Comparison of ENCODE assay signal across 9 mouse cellular contexts in the genomic region with DNA sequence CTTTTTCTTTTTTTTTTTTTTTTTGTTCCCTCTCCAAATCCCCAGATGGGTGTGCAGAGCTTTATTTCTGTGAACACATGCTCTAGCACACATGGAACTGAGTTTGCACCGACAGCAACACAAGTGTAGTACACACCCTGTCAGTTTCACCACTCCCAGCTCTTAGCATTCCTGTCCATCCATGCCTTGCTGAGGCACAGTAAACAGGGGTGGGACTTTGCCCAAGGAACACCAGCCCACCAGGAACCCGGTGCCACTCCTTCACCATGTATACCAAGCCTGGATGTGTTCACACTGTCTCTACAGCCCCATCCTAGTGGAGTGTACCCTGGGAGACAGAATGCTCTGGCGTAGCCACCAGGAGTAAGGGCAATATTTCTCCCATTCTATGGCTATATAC. TPM values are rescaled to one million over a fixed set of nuclear protein-coding genes. Genes with fewer than 3 reads are reported as not detected.
A peak's percentile ranks its signal among the peaks of the same experiment; 100 is the strongest.
DNase-seq lines count a peak whose midpoint lies in the region; ATAC-seq and TF ChIP-seq lines count a peak whose summit lies in the region.
"Had no signal": no experiment of that assay in that cellular context is flagged by ENCODE, and none has a peak within 500 bp of the region (broad histone marks: within the 10 kb centered on the region; RNA-seq: fewer than 3 reads in every experiment).

No protein-coding gene starts in this region.

- no peak for ATAC-seq in liver, embryonic 13.5 days (ENCODE audit: low read depth)
- ATAC-seq in liver, postnatal 0 days, result no peak

- peak overlapping the region; percentile 97; the same call in 1 of the 2 replicates for H3K4me2 ChIP-seq in liver, embryonic 13.5 days
- no peak overlapping the region for H3K4me2 ChIP-seq in liver, postnatal 0 days (ENCODE audit: low read depth, low read length)

- H3K9ac ChIP-seq in liver, embryonic 13.5 days, result no peak overlapping the region
- H3K9ac ChIP-seq in liver, postnatal 0 days (replicated peaks), result no peak overlapping the region
- H3K9ac ChIP-seq in MEL (ENCODE audit: control insufficient read depth, low read depth, low read length, poor library complexity, severe bottlenecking), result no peak overlapping the region

- no peak for TF ChIP-seq EP300 in liver, postnatal 0 days (IDR thresholded peaks at IDR 0.05; ENCODE audit: low read depth)
- no peak for TF ChIP-seq EP300 in MEL (IDR thresholded peaks at IDR 0.05; ENCODE audit: low read depth in 1 of 2, low read length in 2 of 2)

- no peaks in the 10 kb centered on the region for H3K9me3 ChIP-seq in liver, embryonic 13.5 days (replicated peaks)
- no peaks in the 10 kb centered on the region for H3K9me3 ChIP-seq in liver, postnatal 0 days (ENCODE audit: low read length)
- no peaks in the 10 kb centered on the region for H3K9me3 ChIP-seq in MEL (replicated peaks; ENCODE audit: insufficient read depth, low read length)

- no peak overlapping the region for H3K27ac ChIP-seq in liver, embryonic 13.5 days
- no peak overlapping the region for H3K27ac ChIP-seq in liver, postnatal 0 days (ENCODE audit: low read depth)
- H3K27ac ChIP-seq in MEL (ENCODE audit: control insufficient read depth, low read depth, low read length), result no peak overlapping the region

- 64% methylated on average over 3 of the region's 3 CpGs for WGBS in liver, embryonic 13.5 days (ENCODE audit: insufficient replicate concordance)
- WGBS in liver, postnatal 0 days (ENCODE audit: insufficient replicate concordance), result 57% methylated on average over 3 of the region's 3 CpGs

- no peak overlapping the region for H3K4me3 ChIP-seq in liver, embryonic 13.5 days (replicated peaks)
- no peak overlapping the region for H3K4me3 ChIP-seq in liver, postnatal 0 days (ENCODE audit: low read depth, low read length)
- no peak overlapping the region for H3K4me3 ChIP-seq in MEL (ENCODE audit: control insufficient read depth in 1 of 2, insufficient read depth in 1 of 2, low read depth in 2 of 2, low read length in 2 of 2)

- peaks cover 41% of the 10 kb centered on the region for H3K27me3 ChIP-seq in liver, embryonic 13.5 days
- peaks cover 19% of the 10 kb centered on the region for H3K27me3 ChIP-seq in liver, postnatal 0 days (ENCODE audit: insufficient read depth, low read length)
- no peaks in the 10 kb centered on the region for H3K27me3 ChIP-seq in MEL (ENCODE audit: control insufficient read depth in 1 of 2, insufficient read depth in 2 of 2, low read length in 2 of 2)

- no peak for TF ChIP-seq CTCF in liver, postnatal 0 days (IDR thresholded peaks at IDR 0.05; ENCODE audit: low read depth)
- no peak for TF ChIP-seq CTCF in MEL (IDR thresholded peaks at IDR 0.05 in 2 of 3, conservative IDR thresholded peaks at IDR 0.05 in 1 of 3; ENCODE audit: control insufficient read depth in 1 of 3, insufficient read depth in 1 of 3, low read depth in 2 of 3, low read length in 3 of 3, poor library complexity in 1 of 3, severe bottlenecking in 1 of 3)

- TF ChIP-seq POLR2A in MEL (IDR thresholded peaks at IDR 0.05; ENCODE audit: control insufficient read depth in 1 of 2, insufficient read depth in 1 of 2, low read depth in 1 of 2, low read length in 2 of 2, poor library complexity in 1 of 2), result no peak

- H3K79me2 ChIP-seq in MEL (ENCODE audit: control insufficient read depth, insufficient read depth, low read length, poor library complexity), result no peaks in the 10 kb centered on the region; the same call in 1 of the 2 replicates

- no peak for DNase-seq in liver, embryonic 13.5 days
- no peak for DNase-seq in liver, postnatal 0 days
- DNase-seq in MEL (ENCODE audit: low read depth, low spot score), result no peak
- peak; percentile 18 for DNase-seq in brain, embryonic 18.5 days (ENCODE audit: low read depth, low spot score)
- peak; percentile 34 for DNase-seq in lung, postnatal 25 days (ENCODE audit: low spot score)
- no peak for DNase-seq in embryo, embryonic 11 days
- DNase-seq in urinary bladder, postnatal 25 days (ENCODE audit: low spot score), result no peak
- DNase-seq: cerebellum, postnatal 36 days; kidney, adult 2 months had no signal

- H3K36me3 ChIP-seq in liver, embryonic 13.5 days, result peaks cover 44% of the 10 kb centered on the region
- H3K36me3 ChIP-seq in liver, postnatal 0 days (replicated peaks; ENCODE audit: insufficient read depth, low read length), result peaks cover 31% of the 10 kb centered on the region
- H3K36me3 ChIP-seq in MEL (ENCODE audit: control insufficient read depth in 1 of 2, insufficient read depth in 2 of 2, low read length in 2 of 2), result peaks cover 3 to 20% of the 10 kb centered on the region in 2 experiments

- peaks cover 26% of the 10 kb centered on the region for H3K4me1 ChIP-seq in liver, embryonic 13.5 days (replicated peaks)
- H3K4me1 ChIP-seq in liver, postnatal 0 days (ENCODE audit: insufficient read depth), result peaks cover 12% of the 10 kb centered on the region
- H3K4me1 ChIP-seq in MEL (ENCODE audit: control insufficient read depth in 1 of 2, insufficient read depth in 2 of 2, low read length in 2 of 2), result peaks cover 0 to 5% of the 10 kb centered on the region in 2 experiments; a peak in 1 of 4 replicates

- no peak for TF ChIP-seq RAD21 in MEL (IDR thresholded peaks at IDR 0.05; ENCODE audit: low read depth, low read length)

TF ChIP-seq in MEL, 35 proteins besides CTCF, POLR2A, EP300 and RAD21:
- TF ChIP-seq MAZ (IDR thresholded peaks at IDR 0.05; ENCODE audit: low read depth, low read length) (no peak), POLR2AphosphoS2 (IDR thresholded peaks at IDR 0.05; ENCODE audit: low read length) (0 out of 2 replicates have a peak, but pooled peaks have one; percentile 20)
TF ChIP-seq in MEL: peak in this region for 1.

RNA-seq across cellular contexts. Expression of a gene that starts 0.9 kb away (rescaled TPM):
- polyA plus RNA-seq in liver, embryonic 13.5 days (2015; fragmentation: Nextera tagmentation; extraction: Ambion mirVana), result 0.20 and 0.23 TPM in 2 replicates
- 0.11 and 0.21 TPM in 2 replicates for polyA plus RNA-seq in liver, postnatal 0 days (2015; fragmentation: Nextera tagmentation; extraction: Ambion mirVana)
- 0.46 and 0.58 TPM in 2 replicates for total RNA-seq in MEL (2012; rRNA removed)
- polyA plus RNA-seq in MEL (2012; ENCODE audit: insufficient read depth in 1 of 2, insufficient read length in 2 of 2, low read depth in 1 of 2, low replicate concordance in 2 of 2, missing spikeins in 1 of 2), result 1 to 10 TPM in 1 of 2 experiments, not detected in 1; 1.4 TPM

RNA-seq across cellular contexts. Expression of a gene that starts 27.7 kb away (rescaled TPM):
- polyA plus RNA-seq in liver, embryonic 13.5 days (2015; fragmentation: Nextera tagmentation; extraction: Ambion mirVana), result 1.3 TPM in 2 replicates
- polyA plus RNA-seq in liver, postnatal 0 days (2015; fragmentation: Nextera tagmentation; extraction: Ambion mirVana), result 1.2 TPM in 2 replicates
- total RNA-seq in MEL (2012; rRNA removed), result 2.9 and 3.2 TPM in 2 replicates
- 1 to 10 TPM in 1 of 2 experiments, not detected in 1; 7.1 TPM for polyA plus RNA-seq in MEL (2012; ENCODE audit: insufficient read depth in 1 of 2, insufficient read length in 2 of 2, low read depth in 1 of 2, low replicate concordance in 2 of 2, missing spikeins in 1 of 2)

RNA-seq across cellular contexts. Expression of a gene that starts 31.0 kb away (rescaled TPM):
- 13.3 and 16.1 TPM in 2 replicates for polyA plus RNA-seq in liver, embryonic 13.5 days (2015; fragmentation: Nextera tagmentation; extraction: Ambion mirVana)
- polyA plus RNA-seq in liver, postnatal 0 days (2015; fragmentation: Nextera tagmentation; extraction: Ambion mirVana), result 6.7 and 7.0 TPM in 2 replicates
- total RNA-seq in MEL (2012; rRNA removed), result 18.2 and 20.9 TPM in 2 replicates
- 10 to 100 TPM; 58.6 to 61.0 TPM for polyA plus RNA-seq in MEL (2012; ENCODE audit: insufficient read depth in 1 of 2, insufficient read length in 2 of 2, low read depth in 1 of 2, low replicate concordance in 2 of 2, missing spikeins in 1 of 2)

RNA-seq across cellular contexts. Expression of a gene that starts 40.4 kb away (rescaled TPM):
- polyA plus RNA-seq in liver, embryonic 13.5 days (2015; fragmentation: Nextera tagmentation; extraction: Ambion mirVana), result 6.8 and 6.9 TPM in 2 replicates
- polyA plus RNA-seq in liver, postnatal 0 days (2015; fragmentation: Nextera tagmentation; extraction: Ambion mirVana), result 5.4 and 6.5 TPM in 2 replicates
- total RNA-seq in MEL (2012; rRNA removed), result 35.0 and 37.1 TPM in 2 replicates
- polyA plus RNA-seq in MEL (2012; ENCODE audit: insufficient read depth in 1 of 2, insufficient read length in 2 of 2, low read depth in 1 of 2, low replicate concordance in 2 of 2, missing spikeins in 1 of 2), result 10 to 100 TPM in 1 of 2 experiments, not detected in 1; 49.4 TPM

Comparison
In these comparisons a context has a peak if more than half of its experiments do, and no peak if none do; other contexts are left out.
1. DNase-seq: peak in brain, embryonic 18.5 days (single experiment) and lung, postnatal 25 days (single experiment); none in liver, embryonic 13.5 days (single experiment), liver, postnatal 0 days (single experiment), MEL (single experiment), embryo, embryonic 11 days (single experiment) and urinary bladder, postnatal 25 days (single experiment).